Mouse (Mus musculus): ENCODE results near the gene Mboat1. TPM values are rescaled to one million over a fixed set of nuclear protein-coding genes. Genes with fewer than 3 reads are reported as not detected.

Gene Mboat1
- polyA plus RNA-seq, 1 experiment from 2014 or later = 98.7 TPM

- peak overlapping the region; percentile 69 for H3K4me3 ChIP-seq (ENCODE audit: low read depth, low read length)
- WGBS = 20% methylated on average over 13 of the region's 13 CpGs
- H3K4me1 ChIP-seq (replicated peaks; ENCODE audit: control insufficient read depth, insufficient read depth) = peaks cover 4% of the 10 kb centered on the region; the same call in 1 of the 2 replicates
- TF ChIP-seq CTCF (IDR thresholded peaks at IDR 0.05; ENCODE audit: low read depth) = no peak
- TF ChIP-seq EP300 (optimal IDR thresholded peaks at IDR 0.05) = no peak
- H3K27me3 ChIP-seq (ENCODE audit: control insufficient read depth, insufficient read depth, low read length) = no peaks in the 10 kb centered on the region
- no peaks in the 10 kb centered on the region for H3K36me3 ChIP-seq (ENCODE audit: control insufficient read depth, insufficient read depth, low read length)
- peak overlapping the region; percentile 91 for H3K4me2 ChIP-seq (replicated peaks; ENCODE audit: low read depth)
- ATAC-seq (ENCODE audit: low FRiP score, low TSS enrichment) (no peak), DNase-seq (ENCODE audit: low spot score) (no peak)
- peak overlapping the region; percentile 78 for H3K9ac ChIP-seq (ENCODE audit: low read length)
- no peaks in the 10 kb centered on the region for H3K9me3 ChIP-seq (ENCODE audit: control insufficient read depth, low read length)
- H3K27ac ChIP-seq (replicated peaks) = peak overlapping the region; percentile 89
These were observed 787 bp downstream of the Mboat1 start for GRCm38 (mm10) chr13:30136923-30137629.

- Histone ChIP-seq H3K4me3 (ENCODE audit: low read depth, low read length) (peak overlapping the region; percentile 69), H3K27ac (replicated peaks) (peak overlapping the region; percentile 89), H3K4me1 (replicated peaks; ENCODE audit: control insufficient read depth, insufficient read depth) (peaks cover 4% of the 10 kb centered on the region; the same call in 1 of the 2 replicates), H3K9ac (ENCODE audit: low read length) (peak overlapping the region; percentile 78; the same call in 1 of the 2 replicates), H3K4me2 (replicated peaks; ENCODE audit: low read depth) (peak overlapping the region; percentile 91), H3K27me3 (ENCODE audit: control insufficient read depth, insufficient read depth, low read length) (no peaks in the 10 kb centered on the region), H3K36me3 (ENCODE audit: control insufficient read depth, insufficient read depth, low read length) (no peaks in the 10 kb centered on the region), H3K9me3 (ENCODE audit: control insufficient read depth, low read length) (no peaks in the 10 kb centered on the region)
- WGBS = 61% methylated on average over 6 of the region's 6 CpGs
- ATAC-seq (ENCODE audit: low FRiP score, low TSS enrichment) = peak; percentile 69
- TF ChIP-seq CTCF (IDR thresholded peaks at IDR 0.05; ENCODE audit: low read depth) (no peak), EP300 (optimal IDR thresholded peaks at IDR 0.05) (no peak)
- peak; percentile 60 for DNase-seq (ENCODE audit: low spot score)
These were observed 1.7 kb downstream of the Mboat1 start for GRCm38 (mm10) chr13:30137951-30138350.

GRCm38 (mm10) chr13:30140149-30140548 is 3.9 kb downstream of the Mboat1 start:
- Histone ChIP-seq H3K27me3 (ENCODE audit: control insufficient read depth, insufficient read depth, low read length) (no peaks in the 10 kb centered on the region), H3K9ac (ENCODE audit: low read length) (no peak overlapping the region), H3K9me3 (ENCODE audit: control insufficient read depth, low read length) (no peaks in the 10 kb centered on the region), H3K27ac (replicated peaks) (peak overlapping the region; percentile 63; the same call in 1 of the 2 replicates), H3K36me3 (ENCODE audit: control insufficient read depth, insufficient read depth, low read length) (no peaks in the 10 kb centered on the region), H3K4me1 (replicated peaks; ENCODE audit: control insufficient read depth, insufficient read depth) (peaks cover 4% of the 10 kb centered on the region; the same call in 1 of the 2 replicates), H3K4me2 (replicated peaks; ENCODE audit: low read depth) (no peak overlapping the region), H3K4me3 (ENCODE audit: low read depth, low read length) (no peak overlapping the region)
- no peak for DNase-seq (ENCODE audit: low spot score)
- 86% methylated on average over 5 of the region's 5 CpGs for WGBS
- TF ChIP-seq CTCF (IDR thresholded peaks at IDR 0.05; ENCODE audit: low read depth) = no peak
- peak; percentile 0; the same call in 1 of the 2 replicates for ATAC-seq (ENCODE audit: low FRiP score, low TSS enrichment)

- no peak overlapping the region for H3K4me3 ChIP-seq (ENCODE audit: low read depth, low read length)
- H3K36me3 ChIP-seq (ENCODE audit: control insufficient read depth, insufficient read depth, low read length) = no peaks in the 10 kb centered on the region
- peaks cover 4% of the 10 kb centered on the region; the same call in 1 of the 2 replicates for H3K4me1 ChIP-seq (replicated peaks; ENCODE audit: control insufficient read depth, insufficient read depth)
- peak; percentile 65 for ATAC-seq (ENCODE audit: low FRiP score, low TSS enrichment)
- H3K27me3 ChIP-seq (ENCODE audit: control insufficient read depth, insufficient read depth, low read length) = no peaks in the 10 kb centered on the region
- peak; percentile 72 for DNase-seq (ENCODE audit: low spot score)
- H3K9ac ChIP-seq (ENCODE audit: low read length) = no peak overlapping the region
- no peak for TF ChIP-seq EP300 (optimal IDR thresholded peaks at IDR 0.05)
- TF ChIP-seq CTCF (IDR thresholded peaks at IDR 0.05; ENCODE audit: low read depth) = no peak
- WGBS = 69% methylated on average over 12 of the region's 12 CpGs
- no peaks in the 10 kb centered on the region for H3K9me3 ChIP-seq (ENCODE audit: control insufficient read depth, low read length)
- no peak overlapping the region for H3K4me2 ChIP-seq (replicated peaks; ENCODE audit: low read depth)
- H3K27ac ChIP-seq (replicated peaks) = peak overlapping the region; percentile 65
These were observed 4.4 kb downstream of the Mboat1 start for GRCm38 (mm10) chr13:30140646-30141045.

- Histone ChIP-seq H3K9ac (ENCODE audit: low read length) (no peak overlapping the region), H3K4me2 (replicated peaks; ENCODE audit: low read depth) (no peak overlapping the region), H3K4me1 (replicated peaks; ENCODE audit: control insufficient read depth, insufficient read depth) (peaks cover 3% of the 10 kb centered on the region; the same call in 1 of the 2 replicates), H3K36me3 (ENCODE audit: control insufficient read depth, insufficient read depth, low read length) (no peaks in the 10 kb centered on the region), H3K9me3 (ENCODE audit: control insufficient read depth, low read length) (no peaks in the 10 kb centered on the region), H3K27ac (replicated peaks) (no peak overlapping the region), H3K4me3 (ENCODE audit: low read depth, low read length) (no peak overlapping the region), H3K27me3 (ENCODE audit: control insufficient read depth, insufficient read depth, low read length) (no peaks in the 10 kb centered on the region)
- TF ChIP-seq EP300 (optimal IDR thresholded peaks at IDR 0.05) = no peak
- no peak for TF ChIP-seq CTCF (IDR thresholded peaks at IDR 0.05; ENCODE audit: low read depth)
- DNase-seq (ENCODE audit: low spot score) = no peak
- no peak for ATAC-seq (ENCODE audit: low FRiP score, low TSS enrichment)
- 92% methylated on average over 5 of the region's 5 CpGs for WGBS
These were observed 5.7 kb downstream of the Mboat1 start for GRCm38 (mm10) chr13:30141996-30142395.

GRCm38 (mm10) chr13:30146468-30146867 is 10.2 kb downstream of the Mboat1 start:
- TF ChIP-seq CTCF (IDR thresholded peaks at IDR 0.05; ENCODE audit: low read depth) (no peak), EP300 (optimal IDR thresholded peaks at IDR 0.05) (no peak)
- no peak overlapping the region for H3K9ac ChIP-seq (ENCODE audit: low read length)
- H3K4me3 ChIP-seq (ENCODE audit: low read depth, low read length) = no peak overlapping the region
- H3K27ac ChIP-seq (replicated peaks) = no peak overlapping the region
- H3K4me2 ChIP-seq (replicated peaks; ENCODE audit: low read depth) = no peak overlapping the region
- WGBS = 64% methylated on average over 6 of the region's 6 CpGs
- H3K9me3 ChIP-seq (ENCODE audit: control insufficient read depth, low read length) = no peaks in the 10 kb centered on the region
- H3K36me3 ChIP-seq (ENCODE audit: control insufficient read depth, insufficient read depth, low read length) = no peaks in the 10 kb centered on the region
- no peak for DNase-seq (ENCODE audit: low spot score)
- no peaks in the 10 kb centered on the region for H3K4me1 ChIP-seq (replicated peaks; ENCODE audit: control insufficient read depth, insufficient read depth)
- no peaks in the 10 kb centered on the region for H3K27me3 ChIP-seq (ENCODE audit: control insufficient read depth, insufficient read depth, low read length)
- ATAC-seq (ENCODE audit: low FRiP score, low TSS enrichment) = no peak
